Mouse (Mus musculus): ENCODE results near the gene Pramef20. TPM values are rescaled to one million over a fixed set of nuclear protein-coding genes. Genes with fewer than 3 reads are reported as not detected.
"Not testable (repeated sequence)": the region's sequence is repeated elsewhere in the genome, so short reads cannot be mapped to it uniquely, and the experiment has no call there.

Gene Pramef20
- polyA plus RNA-seq (2014; fragmentation: Nextera tagmentation; extraction: Ambion mirVana), result not detected in 2 replicates

DNA sequence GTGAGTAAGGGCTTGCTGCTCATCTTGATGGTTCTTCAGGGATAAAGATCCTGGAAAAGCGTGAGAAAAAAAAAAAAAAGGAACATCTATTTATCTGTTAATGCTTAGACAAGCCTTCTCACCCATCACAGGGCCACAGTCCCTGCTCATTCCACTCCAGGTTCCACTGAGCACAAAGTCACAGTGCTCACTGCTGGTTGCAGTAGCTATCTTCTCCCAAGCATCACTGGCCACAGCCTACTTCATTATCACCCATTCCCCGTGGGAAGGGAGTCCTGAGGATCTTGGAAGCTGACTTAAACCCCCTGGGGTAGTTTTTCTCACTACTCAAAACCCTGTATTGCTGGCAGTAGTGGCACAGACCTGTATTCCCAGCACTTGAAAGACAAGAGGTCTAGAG, at the start of gene Pramef20:
Gene Pramef20, minus strand, starts transcription at position 23 of the 400 bp plus-strand sequence.
- Histone ChIP-seq H3K4me1 (ENCODE audit: control insufficient read depth, insufficient read depth, low read length) (no peaks in the 10 kb centered on the region), H3K4me2 (replicated peaks; ENCODE audit: low read depth, low read length) (no peak within 1 kb of the TSS), H3K9me3 (ENCODE audit: control insufficient read depth, low read depth, low read length) (no peaks in the 10 kb centered on the region), H3K36me3 (ENCODE audit: control insufficient read depth, insufficient read depth, low read length) (no peaks in the 10 kb centered on the region), H3K9ac (replicated peaks; ENCODE audit: low read depth, low read length) (no peak within 1 kb of the TSS), H3K27me3 (ENCODE audit: control insufficient read depth, insufficient read depth, low read length) (no peaks in the 10 kb centered on the region), H3K27ac (ENCODE audit: low read length) (no peak within 1 kb of the TSS), H3K4me3 (ENCODE audit: low read depth, low read length) (no peak within 1 kb of the TSS)
- no peak for ATAC-seq (ENCODE audit: insufficient number of reproducible peaks, insufficient read depth, low FRiP score, low read depth)
- WGBS, result 41% methylated on average over 2 of the region's 2 CpGs

DNA sequence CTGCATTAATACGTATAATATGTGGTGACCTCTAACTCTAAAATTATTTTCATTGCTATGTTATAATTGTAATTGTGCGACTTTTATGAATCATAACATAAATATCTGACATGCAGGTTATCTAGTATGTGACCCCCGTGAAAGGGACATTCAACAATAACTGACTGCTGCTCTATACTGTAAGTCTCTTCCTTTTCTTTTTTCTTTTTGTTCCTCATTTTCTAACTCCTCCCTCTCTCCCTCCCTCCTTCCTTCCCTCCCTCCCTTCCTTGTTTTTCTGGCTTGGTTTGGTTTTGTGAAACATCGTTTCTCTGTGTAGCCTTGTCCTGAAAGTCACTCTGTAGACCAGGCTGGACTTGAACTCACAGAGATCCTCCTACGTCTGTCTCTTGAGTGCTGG, 46.9 kb upstream of the Pramef20 start:
- H3K4me1 ChIP-seq (ENCODE audit: control insufficient read depth, insufficient read depth, low read length), result no peaks in the 10 kb centered on the region
- no peak overlapping the region for H3K27ac ChIP-seq (ENCODE audit: low read length)
- H3K4me2 ChIP-seq (replicated peaks; ENCODE audit: low read depth, low read length), result no peak overlapping the region
- no peaks in the 10 kb centered on the region for H3K27me3 ChIP-seq (ENCODE audit: control insufficient read depth, insufficient read depth, low read length)
- no peak for ATAC-seq (ENCODE audit: insufficient number of reproducible peaks, insufficient read depth, low FRiP score, low read depth)
- WGBS, result 71% methylated on average over 5 of the region's 5 CpGs
- no peaks in the 10 kb centered on the region for H3K36me3 ChIP-seq (ENCODE audit: control insufficient read depth, insufficient read depth, low read length)
- no peaks in the 10 kb centered on the region for H3K9me3 ChIP-seq (ENCODE audit: control insufficient read depth, low read depth, low read length)
- no peak overlapping the region for H3K4me3 ChIP-seq (ENCODE audit: low read depth, low read length)
- no peak overlapping the region for H3K9ac ChIP-seq (replicated peaks; ENCODE audit: low read depth, low read length)

DNA sequence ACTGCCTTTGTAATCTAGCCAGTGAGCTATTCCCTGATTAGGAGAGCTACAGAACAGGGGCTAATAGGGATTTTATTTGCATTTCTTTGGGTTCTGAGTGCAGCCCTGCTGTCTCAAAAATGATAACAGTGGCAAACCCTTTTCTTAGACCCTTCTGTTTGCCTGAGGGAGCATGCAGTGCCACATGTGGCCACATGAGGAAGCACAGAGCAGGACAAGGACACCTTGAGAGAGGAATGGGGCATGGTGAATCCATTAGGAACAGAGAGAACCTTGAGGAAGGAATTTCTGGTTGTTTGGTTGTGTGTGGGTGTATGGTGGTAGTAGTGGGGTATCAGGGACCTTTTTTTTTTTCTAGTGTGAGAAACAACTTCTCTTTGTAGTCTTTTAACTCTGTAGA, 42.9 kb upstream of the Pramef20 start:
- Histone ChIP-seq H3K4me1 (ENCODE audit: control insufficient read depth, insufficient read depth, low read length) (no peaks in the 10 kb centered on the region), H3K9ac (replicated peaks; ENCODE audit: low read depth, low read length) (no peak overlapping the region), H3K4me3 (ENCODE audit: low read depth, low read length) (no peak overlapping the region), H3K27ac (ENCODE audit: low read length) (no peak overlapping the region), H3K27me3 (ENCODE audit: control insufficient read depth, insufficient read depth, low read length) (no peaks in the 10 kb centered on the region), H3K9me3 (ENCODE audit: control insufficient read depth, low read depth, low read length) (no peaks in the 10 kb centered on the region), H3K36me3 (ENCODE audit: control insufficient read depth, insufficient read depth, low read length) (no peaks in the 10 kb centered on the region), H3K4me2 (replicated peaks; ENCODE audit: low read depth, low read length) (no peak overlapping the region)
- no peak for ATAC-seq (ENCODE audit: insufficient number of reproducible peaks, insufficient read depth, low FRiP score, low read depth)

DNA sequence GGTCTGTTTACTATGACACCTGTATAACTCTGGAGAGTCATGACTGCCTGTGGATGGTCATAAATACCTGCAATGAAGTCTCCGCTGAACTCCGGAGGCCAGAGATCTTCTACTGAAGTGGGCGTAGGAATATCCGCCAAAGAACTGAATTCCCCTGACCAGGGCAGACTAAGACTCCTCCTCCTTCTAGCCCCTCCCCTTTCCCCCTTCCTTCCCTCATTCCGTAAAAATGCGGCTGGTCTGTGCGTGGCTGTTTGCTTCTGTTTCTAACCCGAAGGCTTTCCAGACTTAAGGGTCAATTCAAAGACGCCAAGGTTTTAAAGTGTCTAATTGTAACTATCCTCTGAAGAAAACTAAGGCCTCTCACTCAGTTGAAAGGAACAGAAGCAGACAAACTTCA, 30.6 kb upstream of the Pramef20 start, which contains the start of gene Pramef12:
Gene Pramef12, minus strand, starts transcription at position 175 of the 400 bp plus-strand sequence.
- no peaks in the 10 kb centered on the region for H3K27me3 ChIP-seq (ENCODE audit: control insufficient read depth, insufficient read depth, low read length)
- H3K4me1 ChIP-seq (ENCODE audit: control insufficient read depth, insufficient read depth, low read length), result no peaks in the 10 kb centered on the region
- no peak within 1 kb of the TSS for H3K27ac ChIP-seq (ENCODE audit: low read length)
- no peaks in the 10 kb centered on the region for H3K36me3 ChIP-seq (ENCODE audit: control insufficient read depth, insufficient read depth, low read length)
- no peak within 1 kb of the TSS for H3K9ac ChIP-seq (replicated peaks; ENCODE audit: low read depth, low read length)
- no peak within 1 kb of the TSS for H3K4me2 ChIP-seq (replicated peaks; ENCODE audit: low read depth, low read length)
- WGBS, result 68% methylated on average over 9 of the region's 9 CpGs
- ATAC-seq (ENCODE audit: insufficient number of reproducible peaks, insufficient read depth, low FRiP score, low read depth), result no peak
- H3K9me3 ChIP-seq (ENCODE audit: control insufficient read depth, low read depth, low read length), result no peaks in the 10 kb centered on the region
- H3K4me3 ChIP-seq (ENCODE audit: low read depth, low read length), result no peak within 1 kb of the TSS

DNA sequence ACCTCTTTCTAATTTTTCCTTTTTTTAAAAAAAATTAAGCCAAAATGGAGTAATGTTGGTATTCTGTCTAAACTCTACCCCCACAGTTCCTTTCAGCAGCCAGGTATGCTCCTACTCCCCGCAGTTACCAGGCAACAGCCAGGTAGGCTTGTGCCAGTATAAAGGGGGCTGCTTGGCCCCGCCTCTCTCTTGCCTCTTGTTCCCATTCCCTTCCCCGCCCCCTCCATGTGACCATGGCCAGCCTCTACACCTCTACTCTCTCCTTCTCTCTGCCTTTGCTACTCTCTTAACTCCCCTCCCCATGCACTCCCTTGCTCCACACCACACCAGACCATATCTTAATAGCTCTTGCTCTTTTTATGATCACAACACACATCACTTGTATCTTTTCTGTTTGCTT, 28.5 kb upstream of the Pramef20 start:
- no peak for ATAC-seq (ENCODE audit: insufficient number of reproducible peaks, insufficient read depth, low FRiP score, low read depth)

DNA sequence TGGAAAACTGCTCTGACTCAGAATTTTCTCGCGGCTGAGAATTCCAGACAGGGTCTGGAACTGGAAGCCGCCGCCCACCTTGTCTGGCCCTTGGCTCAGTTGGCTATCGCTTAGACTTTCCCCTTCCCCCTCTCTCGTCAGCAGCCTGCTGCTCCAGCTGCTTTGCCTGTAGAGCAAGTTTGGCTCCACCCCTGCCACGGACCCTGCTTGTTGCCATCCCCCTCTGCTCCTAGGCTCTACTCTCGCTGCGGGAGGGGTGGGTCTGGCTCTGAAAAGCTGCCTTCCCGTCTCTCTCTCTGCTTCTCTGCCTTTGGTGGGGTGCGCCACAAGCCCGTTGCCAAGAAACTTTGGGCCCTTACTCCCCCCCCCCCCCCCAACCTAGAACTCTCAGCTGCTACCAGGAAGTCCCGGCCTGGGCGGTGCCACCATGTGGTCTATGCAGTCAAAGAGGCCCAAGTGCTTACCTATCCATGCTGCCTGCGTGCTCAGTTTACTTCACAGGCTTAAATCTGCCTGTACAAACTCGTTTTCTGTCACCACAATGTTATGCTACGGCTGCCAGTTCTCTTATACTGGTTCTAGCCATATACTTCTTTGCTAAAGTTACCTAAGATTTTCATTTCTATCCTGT, 26.8 kb upstream of the Pramef20 start:
- no peak overlapping the region for H3K9ac ChIP-seq (replicated peaks; ENCODE audit: low read depth, low read length)
- WGBS, result 3% methylated on average over 17 of the region's 17 CpGs
- peak; percentile 93 for ATAC-seq (ENCODE audit: insufficient number of reproducible peaks, insufficient read depth, low FRiP score, low read depth)
- H3K27ac ChIP-seq (ENCODE audit: low read length), result peak overlapping the region; percentile 62
- H3K4me1 ChIP-seq (ENCODE audit: control insufficient read depth, insufficient read depth, low read length), result no peaks in the 10 kb centered on the region
- no peaks in the 10 kb centered on the region for H3K36me3 ChIP-seq (ENCODE audit: control insufficient read depth, insufficient read depth, low read length)
- H3K9me3 ChIP-seq (ENCODE audit: control insufficient read depth, low read depth, low read length), result no peaks in the 10 kb centered on the region
- H3K4me2 ChIP-seq (replicated peaks; ENCODE audit: low read depth, low read length), result peak overlapping the region; percentile 40
- peak overlapping the region; percentile 25 for H3K4me3 ChIP-seq (ENCODE audit: low read depth, low read length)
- no peaks in the 10 kb centered on the region for H3K27me3 ChIP-seq (ENCODE audit: control insufficient read depth, insufficient read depth, low read length)

More for the DNA sequence above, 28.5 kb upstream of the Pramef20 start:
- H3K27ac ChIP-seq (ENCODE audit: low read length), result no peak overlapping the region
- no peak overlapping the region for H3K4me2 ChIP-seq (replicated peaks; ENCODE audit: low read depth, low read length)
- WGBS, result 59% methylated on average over 3 of the region's 3 CpGs
- no peak overlapping the region for H3K9ac ChIP-seq (replicated peaks; ENCODE audit: low read depth, low read length)
- H3K9me3 ChIP-seq (ENCODE audit: control insufficient read depth, low read depth, low read length), result no peaks in the 10 kb centered on the region
- H3K27me3 ChIP-seq (ENCODE audit: control insufficient read depth, insufficient read depth, low read length), result no peaks in the 10 kb centered on the region
- no peaks in the 10 kb centered on the region for H3K4me1 ChIP-seq (ENCODE audit: control insufficient read depth, insufficient read depth, low read length)
- H3K36me3 ChIP-seq (ENCODE audit: control insufficient read depth, insufficient read depth, low read length), result no peaks in the 10 kb centered on the region
- no peak overlapping the region for H3K4me3 ChIP-seq (ENCODE audit: low read depth, low read length)

DNA sequence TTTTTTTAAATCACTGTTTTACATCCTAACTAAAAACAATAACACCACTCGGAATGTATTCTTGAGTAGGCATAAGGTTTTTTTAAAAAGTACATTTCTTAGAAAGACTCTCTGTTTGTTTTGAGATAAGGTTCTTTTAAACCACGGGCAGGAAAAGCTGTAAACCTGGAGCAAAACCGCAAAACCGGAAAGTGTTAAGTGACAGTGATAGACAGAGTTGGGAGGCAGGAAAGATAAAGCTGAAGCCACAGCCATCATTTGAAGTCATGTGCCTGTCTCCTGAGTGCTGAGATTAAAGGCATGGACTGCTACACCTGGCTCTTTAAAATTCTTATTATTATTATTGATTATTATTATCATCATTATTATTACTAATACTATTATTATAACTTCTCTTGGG, 25.0 kb upstream of the Pramef20 start:
- H3K9ac ChIP-seq (replicated peaks; ENCODE audit: low read depth, low read length), result no peak overlapping the region
- no peaks in the 10 kb centered on the region for H3K27me3 ChIP-seq (ENCODE audit: control insufficient read depth, insufficient read depth, low read length)
- no peaks in the 10 kb centered on the region for H3K4me1 ChIP-seq (ENCODE audit: control insufficient read depth, insufficient read depth, low read length)
- no peaks in the 10 kb centered on the region for H3K9me3 ChIP-seq (ENCODE audit: control insufficient read depth, low read depth, low read length)
- no peak overlapping the region for H3K27ac ChIP-seq (ENCODE audit: low read length)
- WGBS, result 28% methylated on average over 4 of the region's 4 CpGs
- no peak overlapping the region for H3K4me3 ChIP-seq (ENCODE audit: low read depth, low read length)
- H3K36me3 ChIP-seq (ENCODE audit: control insufficient read depth, insufficient read depth, low read length), result no peaks in the 10 kb centered on the region
- ATAC-seq (ENCODE audit: insufficient number of reproducible peaks, insufficient read depth, low FRiP score, low read depth), result no peak
- H3K4me2 ChIP-seq (replicated peaks; ENCODE audit: low read depth, low read length), result no peak overlapping the region

DNA sequence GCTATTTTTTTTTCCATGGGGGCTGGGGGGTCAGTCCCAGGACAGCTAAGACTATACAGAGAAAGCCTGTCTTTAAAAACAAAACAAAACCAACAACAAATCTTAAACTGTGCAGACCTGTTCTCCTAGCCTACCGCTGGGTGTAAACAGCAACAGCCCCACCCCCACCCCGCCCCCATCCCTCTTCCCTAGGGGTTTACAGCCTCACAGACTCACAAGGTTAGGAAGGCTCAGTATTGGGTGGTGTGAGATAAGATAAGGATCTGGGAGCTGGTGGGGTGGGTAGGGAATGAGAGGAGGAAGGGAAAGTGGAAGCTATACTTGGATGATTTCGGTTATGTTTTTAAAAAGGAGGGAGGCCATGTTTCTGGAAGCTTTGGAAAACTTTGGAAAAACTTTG, 18.6 kb upstream of the Pramef20 start:
- 21% methylated on average over 3 of the region's 3 CpGs for WGBS
- Histone ChIP-seq H3K4me1 (ENCODE audit: control insufficient read depth, insufficient read depth, low read length) (no peaks in the 10 kb centered on the region), H3K4me2 (replicated peaks; ENCODE audit: low read depth, low read length) (no peak overlapping the region), H3K36me3 (ENCODE audit: control insufficient read depth, insufficient read depth, low read length) (no peaks in the 10 kb centered on the region), H3K9ac (replicated peaks; ENCODE audit: low read depth, low read length) (no peak overlapping the region), H3K27me3 (ENCODE audit: control insufficient read depth, insufficient read depth, low read length) (no peaks in the 10 kb centered on the region), H3K27ac (ENCODE audit: low read length) (no peak overlapping the region), H3K9me3 (ENCODE audit: control insufficient read depth, low read depth, low read length) (no peaks in the 10 kb centered on the region), H3K4me3 (ENCODE audit: low read depth, low read length) (no peak overlapping the region)
- no peak for ATAC-seq (ENCODE audit: insufficient number of reproducible peaks, insufficient read depth, low FRiP score, low read depth)

DNA sequence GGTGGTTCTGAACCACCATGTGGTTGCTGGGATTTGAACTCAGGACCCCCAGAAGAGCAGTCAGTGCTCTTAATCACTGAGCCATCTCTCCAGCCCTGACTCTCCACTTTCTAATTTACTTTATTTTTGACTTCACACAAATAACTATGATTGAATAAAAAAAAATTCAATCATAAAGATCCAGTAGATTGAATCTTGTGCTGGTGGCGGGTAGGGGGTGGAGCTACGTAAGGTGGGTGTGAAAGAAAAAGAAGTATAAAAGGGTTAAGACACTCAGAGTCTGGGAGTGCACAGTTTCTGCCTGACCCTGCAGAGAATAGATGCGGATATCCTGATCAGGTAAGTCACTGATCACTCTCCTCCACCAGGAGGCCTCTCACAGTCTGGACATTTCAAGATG, 20.1 kb downstream of the Pramef20 start, which contains the start of gene Gm13119:
Gene Gm13119, plus strand, starts transcription at position 301 of the 400 bp plus-strand sequence.
- not testable (repeated sequence) for H3K9me3 ChIP-seq (ENCODE audit: control insufficient read depth, low read depth, low read length); H3K4me1 ChIP-seq (ENCODE audit: control insufficient read depth, insufficient read depth, low read length); H3K27me3 ChIP-seq (ENCODE audit: control insufficient read depth, insufficient read depth, low read length); ATAC-seq (ENCODE audit: insufficient number of reproducible peaks, insufficient read depth, low FRiP score, low read depth); H3K4me3 ChIP-seq (ENCODE audit: low read depth, low read length); H3K9ac ChIP-seq (replicated peaks; ENCODE audit: low read depth, low read length); H3K4me2 ChIP-seq (replicated peaks; ENCODE audit: low read depth, low read length); H3K36me3 ChIP-seq (ENCODE audit: control insufficient read depth, insufficient read depth, low read length); H3K27ac ChIP-seq (ENCODE audit: low read length)
- 79% methylated on average over 3 of the region's 3 CpGs for WGBS
